Mouse (Mus musculus) brain, embryonic 14.5 days (tissue): Measurements from ENCODE around the gene Cyb5d1.

Source experiments
- CTCF ChIP-seq: fragments of 200-500 bp; IDR thresholded peaks from 2 replicates; pipeline ENCODE4 v1.5.1; 2012; ENCODE audit warnings: inconsistent platforms, mild to moderate bottlenecking, moderate library complexity, borderline replicate concordance; ENCODE audit not compliant: insufficient read depth, insufficient read length; ENCODE audit errors: extremely low read depth
- POLR2A ChIP-seq: fragments of 200-500 bp; IDR thresholded peaks from 2 replicates; pipeline ENCODE4 v1.6.1; 2012; ENCODE audit warnings: mild to moderate bottlenecking, inconsistent platforms, borderline replicate concordance; ENCODE audit not compliant: poor library complexity, insufficient read depth, insufficient read length, severe bottlenecking; ENCODE audit errors: extremely low read depth

DNA sequence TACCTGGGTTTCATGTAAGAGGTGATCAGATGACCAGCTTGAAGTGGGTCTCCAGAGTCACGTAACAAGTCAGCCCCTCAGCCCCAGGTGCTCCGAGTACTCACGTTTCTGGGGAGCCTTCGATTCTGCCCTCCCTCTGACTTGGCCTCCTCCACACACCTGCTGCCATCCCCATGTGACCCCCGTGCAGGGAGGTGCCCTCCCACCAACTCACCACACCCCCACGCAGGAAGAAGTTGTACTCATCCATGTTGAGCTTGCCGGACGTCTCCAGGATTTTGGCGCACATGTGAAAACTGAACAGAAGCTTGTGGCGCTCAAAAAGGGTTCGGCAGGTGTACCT lies 37.2 kb upstream of the Cyb5d1 start:
- TF ChIP-seq POLR2A (no peak), CTCF (no peak)
